Mouse (Mus musculus) stomach, embryonic 16.5 days (tissue): ENCODE data around the gene C1qtnf1. TPM values are rescaled to one million over a fixed set of nuclear protein-coding genes. Genes with fewer than 3 reads are reported as not detected.
A peak's percentile ranks its signal among the peaks of the same experiment; 100 is the strongest.

Experiments
- ATAC-seq: fragments of 200-750 bp; cut with Nextera tagmentation; 2 replicates; pipeline ENCODE4 v1.8.0; 2017; ENCODE audit warnings: moderate number of reproducible peaks, moderate TSS enrichment; ENCODE audit not compliant: insufficient read depth, low FRiP score
- H3K27ac ChIP-seq: fragments of 300-500 bp; sonication (generic); 2 replicates; pipeline ENCODE4 v1.5.1; 2014; ENCODE audit warnings: low read length
- H3K27me3 ChIP-seq: fragments of 300-500 bp; sonication (generic); 2 replicates; pipeline ENCODE4 v1.6.1; 2014; ENCODE audit warnings: low read length, control low read depth, mixed read lengths; ENCODE audit not compliant: control insufficient read depth, insufficient read depth
- H3K36me3 ChIP-seq: fragments of 300-500 bp; sonication (generic); 2 replicates; pipeline ENCODE4 v1.6.1; 2014; ENCODE audit warnings: low read length; ENCODE audit not compliant: control insufficient read depth, insufficient read depth
- H3K4me1 ChIP-seq: fragments of 300-500 bp; sonication (generic); 2 replicates; pipeline ENCODE4 v1.6.1; 2014; ENCODE audit warnings: low read length, control low read depth, mixed read lengths; ENCODE audit not compliant: control insufficient read depth, insufficient read depth
- H3K4me2 ChIP-seq: fragments of 300-500 bp; sonication (generic); 2 replicates; pipeline ENCODE4 v1.6.1; 2014; ENCODE audit warnings: low read depth, low read length, mixed read lengths
- H3K4me3 ChIP-seq: fragments of 300-500 bp; sonication (generic); replicated peaks from 2 replicates; pipeline ENCODE4 v1.5.1; 2014; ENCODE audit warnings: mild to moderate bottlenecking, low read length
- H3K9ac ChIP-seq: fragments of 300-500 bp; sonication (generic); 2 replicates; pipeline ENCODE4 v1.6.1; 2014; ENCODE audit warnings: low read length
- H3K9me3 ChIP-seq: fragments of 300-500 bp; sonication (generic); replicated peaks from 2 replicates; pipeline ENCODE4 v1.6.1; 2016; ENCODE audit warnings: low read length, control low read depth; ENCODE audit not compliant: control insufficient read depth
- WGBS: fragments of 180-500 bp; shearing (Covaris S2); extraction: QIAGEN DNeasy Blood & Tissue Kit; methylation state at CpG from one replicate; pipeline ENCODE4 v1.1.7; 2014; 5-methylcytosine and 5-hydroxymethylcytosine counted together
- polyA plus RNA-seq: library from polyadenylated mRNA; unstranded; fragments of >200 nt; fragmentation: Nextera tagmentation; extraction: Ambion mirVana; gene quantifications from 2 replicates; pipeline ENCODE4 v1.2.1, GENCODE M21; 2015

The C1qtnf1 gene
- polyA plus RNA-seq, 1 experiment from 2014 or later, result 9.5 TPM

- Histone ChIP-seq H3K4me2 (no peak overlapping the region), H3K36me3 (no peaks in the 10 kb centered on the region; the same call in 1 of the 2 replicates), H3K27me3 (no peaks in the 10 kb centered on the region), H3K4me3 (no peak overlapping the region), H3K4me1 (no peaks in the 10 kb centered on the region), H3K9me3 (no peaks in the 10 kb centered on the region), H3K27ac (peak overlapping the region; percentile 36), H3K9ac (no peak overlapping the region; the same call in 1 of the 2 replicates)
- 76% methylated on average over 11 of the region's 11 CpGs for WGBS
- no peak for ATAC-seq
Observed at GRCm38 (mm10) chr11:118485338-118485737, 57.3 kb downstream of the C1qtnf1 start.

DNA sequence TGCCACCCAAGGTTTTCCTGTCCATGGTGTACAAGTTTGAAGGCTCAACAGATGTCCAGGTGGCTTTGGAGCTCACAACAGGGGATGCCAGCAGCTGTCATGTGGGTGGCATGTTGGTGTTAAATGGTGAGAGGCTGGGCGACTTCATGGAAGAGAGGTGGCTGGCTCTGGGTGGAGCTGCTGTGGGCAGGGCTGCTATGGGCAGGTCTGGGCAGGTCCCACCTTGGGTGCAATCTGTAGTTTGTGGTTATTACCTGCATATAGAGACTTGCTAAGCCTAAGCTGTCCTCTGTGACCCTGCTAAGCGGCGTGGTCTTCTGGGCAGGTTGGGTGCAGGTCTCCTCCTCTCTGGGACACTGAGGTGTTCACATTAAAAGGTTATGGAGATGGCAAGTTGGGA lies 57.8 kb downstream of the C1qtnf1 start:
- Histone ChIP-seq H3K4me2 (no peak overlapping the region), H3K4me1 (no peaks in the 10 kb centered on the region), H3K27ac (peak overlapping the region; percentile 36), H3K27me3 (no peaks in the 10 kb centered on the region), H3K36me3 (no peaks in the 10 kb centered on the region; the same call in 1 of the 2 replicates), H3K9me3 (no peaks in the 10 kb centered on the region), H3K4me3 (no peak overlapping the region), H3K9ac (no peak overlapping the region; the same call in 1 of the 2 replicates)
- WGBS, result 84% methylated on average over 3 of the region's 3 CpGs
- ATAC-seq, result 0 out of 2 replicates have a peak, but pooled peaks have one; percentile 14

GRCm38 (mm10) chr11:118486281-118486680 lies 58.3 kb downstream of the C1qtnf1 start:
- Histone ChIP-seq H3K9ac (no peak overlapping the region), H3K4me2 (no peak overlapping the region), H3K9me3 (no peaks in the 10 kb centered on the region), H3K4me3 (no peak overlapping the region), H3K27ac (0 out of 2 replicates have a peak overlapping the region, but pooled peaks have one; percentile 14), H3K36me3 (no peaks in the 10 kb centered on the region; the same call in 1 of the 2 replicates), H3K27me3 (no peaks in the 10 kb centered on the region), H3K4me1 (no peaks in the 10 kb centered on the region)
- no peak for ATAC-seq
- WGBS, result 90% methylated on average over 6 of the region's 6 CpGs

GRCm38 (mm10) chr11:118486881-118487772 lies 59.1 kb downstream of the C1qtnf1 start:
- H3K4me3 ChIP-seq, result no peak overlapping the region
- no peak overlapping the region for H3K9ac ChIP-seq
- no peak overlapping the region for H3K4me2 ChIP-seq
- H3K9me3 ChIP-seq, result no peaks in the 10 kb centered on the region
- 83% methylated on average over 29 of the region's 29 CpGs for WGBS
- no peak for ATAC-seq
- no peaks in the 10 kb centered on the region for H3K4me1 ChIP-seq
- no peaks in the 10 kb centered on the region; the same call in 1 of the 2 replicates for H3K36me3 ChIP-seq
- no peak overlapping the region for H3K27ac ChIP-seq
- no peaks in the 10 kb centered on the region for H3K27me3 ChIP-seq

- 75% methylated on average over 8 of the region's 8 CpGs for whole genome bisulfite sequencing
- no peaks in the 10 kb centered on the region; the same call in 1 of the 2 replicates for H3K36me3 ChIP-seq
- H3K4me1 ChIP-seq, result no peaks in the 10 kb centered on the region
- ATAC-seq, result no peak
- no peak overlapping the region for H3K4me3 ChIP-seq
- H3K27me3 ChIP-seq, result no peaks in the 10 kb centered on the region
- no peaks in the 10 kb centered on the region for H3K9me3 ChIP-seq
- H3K9ac ChIP-seq, result no peak overlapping the region
- H3K4me2 ChIP-seq, result no peak overlapping the region
- H3K27ac ChIP-seq, result no peak overlapping the region
Observed at GRCm38 (mm10) chr11:118488191-118488906, 60.3 kb downstream of the C1qtnf1 start.

- no peak overlapping the region for H3K4me2 ChIP-seq
- no peaks in the 10 kb centered on the region for H3K9me3 ChIP-seq
- no peaks in the 10 kb centered on the region for H3K4me1 ChIP-seq
- no peak overlapping the region for H3K9ac ChIP-seq
- no peaks in the 10 kb centered on the region; the same call in 1 of the 2 replicates for H3K36me3 ChIP-seq
- no peak for ATAC-seq
- no peak overlapping the region for H3K27ac ChIP-seq
- H3K27me3 ChIP-seq, result no peaks in the 10 kb centered on the region
- H3K4me3 ChIP-seq, result no peak overlapping the region
- WGBS, result 70% methylated on average over 12 of the region's 12 CpGs
Observed at GRCm38 (mm10) chr11:118488907-118489270, 60.9 kb downstream of the C1qtnf1 start.

GRCm38 (mm10) chr11:118490566-118491218 lies 62.7 kb downstream of the C1qtnf1 start:
- Histone ChIP-seq H3K27me3 (no peaks in the 10 kb centered on the region), H3K36me3 (no peaks in the 10 kb centered on the region), H3K27ac (no peak overlapping the region), H3K9me3 (no peaks in the 10 kb centered on the region), H3K4me3 (peak overlapping the region; percentile 9; the same call in 1 of the 2 replicates), H3K4me1 (no peaks in the 10 kb centered on the region), H3K9ac (peak overlapping the region; percentile 54; the same call in 1 of the 2 replicates), H3K4me2 (peak overlapping the region; percentile 43)
- WGBS, result 20% methylated on average over 22 of the region's 22 CpGs
- peak; percentile 19; the same call in 1 of the 2 replicates for ATAC-seq

DNA sequence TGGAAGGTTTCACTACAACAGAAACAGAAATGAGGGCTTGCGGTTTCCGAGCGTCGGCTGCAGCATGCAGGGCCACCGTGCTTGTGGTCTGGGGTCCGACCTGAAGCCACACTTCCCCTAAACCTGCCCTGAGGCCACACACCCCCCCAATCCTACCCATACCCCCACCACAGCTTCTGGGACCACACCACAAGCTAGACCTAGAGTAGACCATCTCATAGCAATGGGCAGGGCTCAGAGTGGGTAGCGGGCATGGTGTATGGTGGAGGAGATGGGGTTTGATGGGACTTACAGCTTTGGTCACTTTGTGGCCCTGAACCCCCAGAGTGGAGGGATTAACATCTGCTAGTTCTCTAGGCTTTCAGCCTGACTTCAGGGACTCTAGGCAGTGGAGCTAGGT lies 63.2 kb downstream of the C1qtnf1 start:
- no peaks in the 10 kb centered on the region for H3K9me3 ChIP-seq
- no peaks in the 10 kb centered on the region for H3K36me3 ChIP-seq
- H3K27me3 ChIP-seq, result no peaks in the 10 kb centered on the region
- no peak for ATAC-seq
- H3K9ac ChIP-seq, result no peak overlapping the region
- H3K4me1 ChIP-seq, result no peaks in the 10 kb centered on the region
- 89% methylated on average over 7 of the region's 7 CpGs for WGBS
- H3K4me2 ChIP-seq, result no peak overlapping the region
- H3K27ac ChIP-seq, result no peak overlapping the region
- H3K4me3 ChIP-seq, result no peak overlapping the region
